Mouse (Mus musculus) spleen, embryonic (tissue): ENCODE measurements around the gene Cby3.

Experiments used
- CTCF ChIA-PET: fragments of 350-600 bp; sonication (Branson Sonifier 250); formaldehyde crosslinking; loops from one replicate; lab custom pipeline; 2022; lab: Charles Lee

The Cby3 gene

DNA sequence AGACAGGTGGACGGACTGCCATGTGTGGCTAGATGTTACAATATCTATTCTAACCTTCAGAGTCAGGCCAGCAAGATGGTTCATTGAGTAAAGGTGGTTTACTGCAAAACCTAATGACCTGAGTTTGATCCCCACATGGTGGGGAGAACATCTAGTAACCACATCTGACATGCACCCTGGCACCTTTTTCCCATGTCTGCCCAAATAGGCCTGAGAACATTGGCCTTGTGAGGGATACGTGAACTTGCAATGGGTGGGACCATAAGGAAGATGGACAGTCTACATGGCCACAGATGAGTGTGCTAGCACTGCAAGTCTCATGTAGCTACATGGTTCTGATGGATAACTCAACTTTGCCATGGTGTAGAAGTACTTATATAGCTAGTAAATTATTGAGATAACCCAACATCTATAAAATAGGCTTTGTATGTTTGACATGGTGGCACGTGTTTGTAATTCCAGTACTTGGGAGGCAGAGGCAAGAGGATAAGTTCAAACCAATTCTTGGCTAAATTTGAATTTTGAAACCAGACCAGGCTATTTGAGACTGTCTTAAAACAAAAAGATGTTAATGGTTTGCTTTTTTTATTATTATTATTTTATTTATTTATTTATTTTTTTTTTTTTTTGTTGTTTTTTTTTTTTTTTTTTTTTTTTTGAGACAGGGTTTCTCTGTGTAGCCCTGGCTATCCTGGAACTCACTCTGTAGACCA, 34.1 kb downstream of the Cby3 start:
- CTCF ChIA-PET: interaction anchor here (0.7 kb wide), 1 partner anchor 104 kb away, joined by 12 read pairs; no protein-coding TSS in a partner anchor

DNA sequence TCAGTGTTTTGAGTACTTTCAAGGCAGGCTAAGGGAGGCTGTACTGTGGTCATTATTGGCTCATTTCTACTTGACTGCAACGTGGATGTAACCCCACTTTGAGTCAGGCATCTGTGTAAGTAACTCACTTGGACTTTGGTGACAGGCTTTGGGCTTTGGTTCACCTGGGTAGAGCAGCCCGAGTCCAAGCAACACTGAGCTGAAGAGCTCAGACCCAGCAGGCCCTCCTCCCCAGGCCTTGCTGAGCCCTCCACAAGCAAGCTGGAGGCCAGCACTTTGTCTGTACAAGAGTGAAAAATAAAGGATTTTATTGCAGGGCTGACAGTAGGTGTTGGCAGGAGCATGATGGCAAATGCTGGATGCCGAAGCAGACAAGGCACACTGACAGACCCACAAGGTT, 34.7 kb downstream of the Cby3 start:
- CTCF ChIA-PET: no interaction called here

DNA sequence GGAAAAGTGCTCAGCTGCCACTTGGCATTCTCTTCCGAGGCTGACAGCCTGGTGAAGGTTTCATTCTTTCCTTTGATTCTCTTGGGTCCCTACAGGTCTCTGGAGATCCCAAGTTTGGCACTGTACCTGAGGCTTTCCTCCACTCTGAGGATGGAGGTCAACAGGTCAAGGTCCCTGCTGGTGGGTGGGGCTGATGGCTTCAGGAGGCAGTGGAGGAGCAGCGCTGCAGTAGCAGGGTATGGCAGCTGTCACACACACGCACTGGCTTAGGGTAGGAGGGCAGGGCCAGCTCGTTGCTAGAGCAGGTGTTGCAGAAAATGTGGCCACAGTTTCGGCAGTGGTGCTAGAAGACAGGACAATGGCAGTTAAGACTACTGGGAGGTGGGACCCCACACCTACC, 35.4 kb downstream of the Cby3 start:
- CTCF ChIA-PET: no interaction called here

DNA sequence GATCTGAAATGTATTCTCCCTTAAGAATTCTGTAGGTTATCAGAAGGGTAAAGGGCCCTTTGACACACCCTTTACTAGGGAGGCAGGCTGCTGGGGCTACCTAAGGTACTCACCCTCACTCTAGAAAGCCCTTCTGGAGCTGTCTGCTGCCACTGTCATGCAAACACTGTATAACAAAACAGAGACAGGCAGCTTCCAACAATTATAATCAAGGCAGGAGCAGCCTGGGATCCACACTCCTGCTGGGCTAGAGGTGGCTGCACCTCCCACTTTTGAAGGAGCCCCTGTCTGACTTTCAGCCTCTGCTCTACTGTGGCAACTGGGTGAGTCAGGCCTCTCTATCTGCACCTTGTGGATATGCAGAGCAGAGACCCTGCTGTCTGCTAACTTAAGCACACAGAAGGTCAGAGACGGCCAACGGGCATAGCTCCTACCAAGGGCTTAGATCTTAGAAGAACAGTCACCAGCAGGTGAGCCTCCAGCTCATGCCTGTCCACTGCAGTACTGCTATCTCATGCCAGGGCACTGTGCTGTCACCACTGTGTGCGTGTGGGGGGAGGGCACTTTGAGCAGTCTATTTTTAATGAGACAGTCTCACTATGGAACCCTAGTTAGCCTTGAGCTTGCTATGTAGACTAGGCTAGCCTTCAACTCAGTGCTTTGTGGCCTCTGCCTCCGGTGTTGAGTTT, 37.2 kb downstream of the Cby3 start:
- CTCF ChIA-PET: no interaction called here

DNA sequence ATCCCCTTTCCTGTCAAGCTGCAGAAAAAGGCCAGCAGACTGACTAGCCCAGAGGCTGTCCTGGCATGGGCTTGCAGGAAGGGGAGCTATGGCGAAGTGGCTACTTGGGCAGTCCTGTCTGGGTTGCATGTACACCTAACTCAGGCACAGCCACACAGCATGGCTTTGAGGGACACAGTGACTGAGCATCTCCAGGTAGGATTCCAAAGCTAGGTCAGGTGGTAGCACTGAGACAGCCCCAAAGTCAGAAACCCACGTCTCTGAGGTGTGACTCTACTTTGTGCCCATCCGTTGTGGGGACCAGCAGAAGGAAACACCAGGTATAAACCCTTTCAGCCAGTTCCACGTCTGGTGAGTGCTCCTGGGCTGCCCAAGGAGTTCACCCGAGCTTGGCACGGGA, 39.0 kb downstream of the Cby3 start:
- CTCF ChIA-PET: no interaction called here

DNA sequence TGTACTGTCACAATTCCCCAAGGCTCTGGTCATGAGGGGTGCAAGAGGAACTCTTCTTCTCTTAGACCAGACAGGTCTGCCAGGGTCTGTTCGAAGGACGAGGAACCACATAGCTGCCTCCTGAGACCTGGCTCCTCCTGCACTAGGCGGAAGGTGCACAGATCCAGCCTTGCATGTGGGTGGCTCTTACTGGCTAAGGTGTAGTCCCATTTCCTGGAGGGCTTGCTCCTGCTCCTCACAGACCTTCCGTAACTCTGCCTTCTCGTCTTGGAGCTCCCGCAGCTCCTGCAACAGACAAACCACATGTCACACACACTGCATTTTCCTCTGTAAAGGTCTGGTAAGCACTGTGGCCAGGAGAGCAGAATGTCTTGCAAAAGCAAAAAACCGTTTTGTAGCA, 40.5 kb downstream of the Cby3 start:
- CTCF ChIA-PET: no interaction called here

DNA sequence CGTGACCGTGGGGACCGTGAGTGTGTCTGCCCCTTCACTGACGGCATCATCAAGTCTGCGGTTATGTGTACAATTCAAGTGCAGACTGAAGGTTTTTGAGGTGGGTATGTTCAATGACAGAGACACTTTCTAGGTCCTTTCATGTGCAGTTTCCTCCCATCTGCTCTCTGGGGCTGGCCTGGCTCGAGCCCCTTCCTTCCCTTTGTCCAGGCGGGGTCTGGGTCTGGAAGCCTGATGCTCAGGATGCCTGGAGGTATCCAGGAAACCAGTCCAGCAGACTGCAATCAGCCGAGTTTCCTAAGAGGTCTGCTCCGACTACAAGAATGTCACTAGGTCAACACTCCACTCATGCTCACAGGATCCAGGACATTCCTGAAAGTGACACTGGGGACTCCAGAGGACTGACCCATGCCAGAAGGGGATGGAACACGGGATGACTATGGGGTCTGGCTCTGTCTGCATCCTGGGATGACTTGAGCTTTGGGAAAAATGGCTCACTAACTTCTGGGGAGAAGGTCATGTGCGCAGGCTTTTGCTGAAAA, 42.6 kb downstream of the Cby3 start:
- CTCF ChIA-PET: no interaction called here

DNA sequence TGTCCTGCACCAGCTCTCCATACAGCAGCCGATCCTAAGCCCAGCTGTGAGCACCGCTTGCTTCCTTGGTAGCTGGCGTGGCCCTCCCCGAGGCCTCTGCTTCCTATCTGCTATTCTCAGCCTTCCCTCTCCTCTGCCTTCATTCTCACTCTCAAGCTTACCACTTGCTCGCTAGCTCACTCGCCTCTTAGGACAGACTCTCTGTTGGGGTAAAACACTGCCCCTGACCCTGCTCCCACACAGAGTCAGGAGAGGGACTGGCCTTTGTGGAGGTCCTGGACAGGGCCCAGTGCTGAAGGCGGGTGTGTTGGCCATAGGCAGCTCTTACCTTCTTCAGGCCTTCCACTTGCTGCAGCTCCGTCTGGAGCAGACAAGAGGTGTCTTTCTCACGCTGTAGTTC, 43.1 kb downstream of the Cby3 start:
- CTCF ChIA-PET: no interaction called here

DNA sequence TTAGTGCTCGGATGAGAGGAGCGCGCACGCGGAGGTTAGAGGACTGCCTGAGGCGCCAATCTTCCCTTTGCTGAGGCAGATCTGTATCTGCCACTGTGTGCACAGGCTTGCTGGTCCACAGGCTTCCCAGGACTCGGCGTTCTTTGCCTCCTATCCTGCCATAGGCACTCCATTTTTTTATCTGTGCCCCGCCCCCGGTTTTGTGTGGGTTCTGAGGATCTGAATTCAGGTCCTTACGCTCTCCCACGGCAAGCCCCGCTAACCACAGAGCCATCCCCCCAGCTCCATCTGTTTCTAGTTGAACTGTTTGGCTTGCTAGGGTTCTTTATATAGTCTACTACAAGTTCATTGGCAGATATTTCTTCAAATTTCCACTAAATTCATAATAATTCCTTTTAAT, 44.5 kb downstream of the Cby3 start:
- CTCF ChIA-PET: no interaction called here

DNA sequence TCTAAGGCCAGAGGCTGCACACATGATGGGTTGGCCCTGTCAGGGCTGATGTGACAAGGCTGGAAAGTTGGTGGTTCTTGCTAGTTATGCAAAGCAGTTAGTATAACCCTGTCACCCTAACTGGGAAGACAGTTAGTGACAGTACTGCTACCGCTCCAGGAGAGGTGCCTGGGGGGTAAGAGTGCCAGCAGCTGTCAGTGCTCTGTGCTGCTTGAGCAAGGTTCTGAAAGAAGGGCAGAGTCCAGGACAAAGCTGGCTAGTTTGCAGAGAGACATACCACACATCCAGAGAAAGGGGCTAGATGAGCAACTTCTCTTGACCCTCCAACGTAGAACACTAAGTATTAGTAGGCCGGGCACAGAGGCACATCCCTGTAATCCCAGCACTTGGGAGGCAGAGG, 48.2 kb downstream of the Cby3 start:
- CTCF ChIA-PET: no interaction called here

DNA sequence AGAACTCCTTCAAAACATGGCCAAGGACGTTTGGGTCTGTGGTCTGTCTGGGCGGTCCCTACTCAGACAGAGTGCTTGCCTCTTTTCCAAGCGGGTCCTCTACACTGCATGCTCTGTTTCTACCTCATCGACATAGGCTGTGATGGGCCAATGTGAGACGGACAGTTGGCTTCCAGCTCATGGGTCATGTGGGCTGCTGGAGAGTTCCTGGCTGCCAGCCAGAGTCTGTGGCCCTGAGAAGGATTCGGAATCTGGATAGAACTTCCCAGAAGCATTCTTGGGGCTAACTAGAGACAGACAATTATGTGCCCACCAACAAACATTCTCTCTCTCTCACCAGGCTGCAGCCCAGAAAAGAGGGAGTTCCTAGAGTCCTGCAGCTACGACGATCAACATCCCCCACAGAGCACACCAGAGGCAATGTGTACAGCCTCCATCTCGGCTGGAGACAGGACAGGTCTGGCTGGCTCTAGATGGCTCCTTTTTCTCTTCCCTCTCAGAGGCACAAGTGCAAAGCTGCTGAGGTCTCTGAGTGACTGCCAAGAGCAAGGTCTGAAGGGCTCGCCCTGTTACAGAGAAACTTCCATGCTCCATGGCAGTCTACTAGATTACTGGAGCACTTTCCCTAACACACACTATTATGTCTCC, 49.2 kb downstream of the Cby3 start:
- CTCF ChIA-PET: no interaction called here

DNA sequence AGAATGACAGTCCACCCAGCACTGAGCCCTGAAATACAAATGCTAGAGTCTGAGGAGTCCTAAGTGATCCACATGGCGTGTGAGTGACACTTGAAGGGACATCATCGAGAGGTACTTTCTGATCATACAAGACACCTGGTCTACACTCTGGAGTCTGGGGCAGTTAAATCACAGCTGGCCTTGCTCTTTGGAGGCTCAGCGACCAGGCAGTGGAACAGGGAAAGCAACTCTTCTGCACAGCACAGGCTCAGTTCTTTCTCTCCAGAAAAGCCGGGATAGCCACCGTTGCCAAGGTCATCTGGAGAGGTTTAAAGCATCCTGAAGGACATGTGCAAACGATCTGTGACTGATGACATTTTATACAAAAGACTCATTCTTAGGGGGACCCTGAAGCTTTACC, 53.0 kb downstream of the Cby3 start:
- CTCF ChIA-PET: no interaction called here
